Mouse (Mus musculus) CH12.LX (cell line): ENCODE measurements around the gene Dock10. TPM values are rescaled to one million over a fixed set of nuclear protein-coding genes. Genes with fewer than 3 reads are reported as not detected.

Experiments used
- DNase-seq: peaks from one replicate; pipeline ENCODE4 v3.0.0-alpha.2; 2013; ENCODE audit errors: extremely low read depth
- H3K27ac ChIP-seq: 2 replicates; pipeline ENCODE4 v1.5.1; 2012; ENCODE audit warnings: low read depth, mild to moderate bottlenecking, control low read depth, moderate library complexity; ENCODE audit not compliant: insufficient read depth
- H3K27me3 ChIP-seq: replicated peaks from 2 replicates; pipeline ENCODE3; 2012; ENCODE audit warnings: inconsistent platforms
- H3K36me3 ChIP-seq, 2 experiments: replicated peaks in 1 of 2; 2 replicates each; pipeline versions ENCODE3 to v1.6.1; 2012; ENCODE audit warnings: inconsistent platforms in 1 of 2, low read length in 1 of 2, mild to moderate bottlenecking in 1 of 2, mixed read lengths in 1 of 2, moderate library complexity in 1 of 2; ENCODE audit not compliant: control insufficient read depth in 1 of 2, insufficient read depth in 1 of 2
- H3K4me1 ChIP-seq, 2 experiments: 2 replicates each; pipeline ENCODE4 v1.6.1; 2012; ENCODE audit warnings: inconsistent platforms in 1 of 2, moderate library complexity in 1 of 2; ENCODE audit not compliant: insufficient read depth in 2 of 2, control insufficient read depth in 1 of 2
- H3K4me2 ChIP-seq: 2 replicates; pipeline ENCODE4 v1.6.1; 2012; ENCODE audit warnings: low read depth, mild to moderate bottlenecking, control low read depth; ENCODE audit not compliant: poor library complexity, insufficient read depth, severe bottlenecking
- H3K4me3 ChIP-seq, 3 experiments: fragments of 150-350 bp in 1 of 3; sonication (generic) in 1 of 3; replicated peaks in 1 of 3; 2 replicates each; pipeline versions ENCODE3 to v1.5.1; 2011 to 2012; ENCODE audit warnings: low read depth in 2 of 3, low read length in 2 of 3, mild to moderate bottlenecking in 2 of 3, moderate library complexity in 2 of 3, control low read depth in 1 of 3, improper control_type of control experiment in 1 of 3, inconsistent platforms in 1 of 3, mixed read lengths in 1 of 3; ENCODE audit not compliant: poor library complexity in 1 of 3
- H3K79me2 ChIP-seq: replicated peaks from 2 replicates; pipeline ENCODE4 v1.6.1; 2012; ENCODE audit warnings: mild to moderate bottlenecking, moderate library complexity; ENCODE audit not compliant: control insufficient read depth, poor library complexity, insufficient read depth, severe bottlenecking; ENCODE audit errors: extremely low read depth
- H3K9ac ChIP-seq: 2 replicates; pipeline ENCODE4 v1.6.1; 2012; ENCODE audit warnings: low read depth, mild to moderate bottlenecking, control low read depth, moderate library complexity; ENCODE audit not compliant: insufficient read depth
- H3K9me3 ChIP-seq: replicated peaks from 2 replicates; pipeline ENCODE3; 2012; ENCODE audit warnings: low read length, inconsistent platforms, mixed read lengths
- BHLHE40 ChIP-seq: IDR thresholded peaks from 2 replicates; pipeline ENCODE4 v1.6.1; 2011; ENCODE audit warnings: mild to moderate bottlenecking, low read depth, low read length, improper control_type of control experiment
- CHD2 ChIP-seq: IDR thresholded peaks from 2 replicates; pipeline ENCODE4 v1.6.1; 2011; ENCODE audit warnings: low read length, improper control_type of control experiment
- CTCF ChIP-seq, 2 experiments: IDR thresholded peaks in 1 of 2; conservative IDR thresholded peaks in 1 of 2; 2 replicates each; pipeline ENCODE4 v1.5.1; 2011 to 2012; ENCODE audit warnings: low read depth in 2 of 2, low read length in 2 of 2, improper control_type of control experiment in 1 of 2, inconsistent platforms in 1 of 2, mild to moderate bottlenecking in 1 of 2, moderate library complexity in 1 of 2
- E2F4 ChIP-seq: IDR thresholded peaks from 2 replicates; pipeline ENCODE4 v1.6.1; 2011; ENCODE audit warnings: low read depth, low read length, improper control_type of control experiment; ENCODE audit not compliant: insufficient replicate concordance
- ELF1 ChIP-seq: IDR thresholded peaks from 2 replicates; pipeline ENCODE4 v1.6.1; 2014; ENCODE audit warnings: low read depth, mild to moderate bottlenecking, inconsistent platforms, low read length, improper control_type of control experiment
- EP300 ChIP-seq: IDR thresholded peaks from 2 replicates; pipeline ENCODE4 v1.6.1; 2011; ENCODE audit warnings: low read length, improper control_type of control experiment
- ETS1 ChIP-seq: conservative IDR thresholded peaks from 2 replicates; pipeline ENCODE4 v1.6.1; 2012; ENCODE audit warnings: low read depth, mild to moderate bottlenecking, inconsistent platforms, low read length, improper control_type of control experiment, moderate library complexity
- JUN ChIP-seq: IDR thresholded peaks from 2 replicates; pipeline ENCODE4 v1.6.1; 2011; ENCODE audit warnings: low read depth, mild to moderate bottlenecking, low read length, improper control_type of control experiment, moderate library complexity; ENCODE audit not compliant: insufficient read depth
- JUND ChIP-seq: conservative IDR thresholded peaks from 2 replicates; pipeline ENCODE4 v1.6.1; 2011; ENCODE audit warnings: low read depth, low read length, improper control_type of control experiment
- KAT2A ChIP-seq: IDR thresholded peaks from 2 replicates; pipeline ENCODE4 v1.6.1; 2012; ENCODE audit warnings: low read length, improper control_type of control experiment, inconsistent platforms; ENCODE audit not compliant: insufficient replicate concordance
- MAFK ChIP-seq: IDR thresholded peaks from 2 replicates; pipeline ENCODE4 v1.6.1; 2011; ENCODE audit warnings: low read length, improper control_type of control experiment; ENCODE audit not compliant: insufficient replicate concordance
- MAX ChIP-seq: IDR thresholded peaks from 2 replicates; pipeline ENCODE4 v1.6.1; 2011; ENCODE audit warnings: low read length, improper control_type of control experiment
- NELFE ChIP-seq: IDR thresholded peaks from 2 replicates; pipeline ENCODE4 v1.6.1; 2011; ENCODE audit warnings: low read depth, low read length, improper control_type of control experiment
- NRF1 ChIP-seq: IDR thresholded peaks from 2 replicates; pipeline ENCODE4 v1.6.1; 2014; ENCODE audit warnings: low read depth, mild to moderate bottlenecking, inconsistent platforms, low read length, improper control_type of control experiment, moderate library complexity
- POLR2A ChIP-seq: IDR thresholded peaks from 2 replicates; pipeline ENCODE4 v1.6.1; 2011; ENCODE audit warnings: low read depth, mild to moderate bottlenecking, improper control_type of control experiment, low read length
- RCOR1 ChIP-seq: conservative IDR thresholded peaks from 2 replicates; pipeline ENCODE4 v1.6.1; 2012; ENCODE audit warnings: low read depth, mild to moderate bottlenecking, inconsistent platforms, low read length, improper control_type of control experiment
- SMC3 ChIP-seq: IDR thresholded peaks from 2 replicates; pipeline ENCODE4 v1.6.1; 2011; ENCODE audit warnings: low read depth, low read length, improper control_type of control experiment
- TCF12 ChIP-seq: IDR thresholded peaks from 2 replicates; pipeline ENCODE4 v1.6.1; 2014; ENCODE audit warnings: low read depth, mild to moderate bottlenecking, inconsistent platforms, low read length, improper control_type of control experiment
- ZC3H11A ChIP-seq: IDR thresholded peaks from 2 replicates; pipeline ENCODE4 v1.6.1; 2012; ENCODE audit warnings: low read depth, mild to moderate bottlenecking, inconsistent platforms, low read length, improper control_type of control experiment
- ZNF384 ChIP-seq: IDR thresholded peaks from 2 replicates; pipeline ENCODE4 v1.6.1; 2012; ENCODE audit warnings: low read depth, low read length, improper control_type of control experiment, inconsistent platforms
- dilution Hi-C: fragments of 300-500 bp; cut with MboI; formaldehyde crosslinking; loops from 2 replicates; pipeline ENCODE4 v1.14.3; 2020; ENCODE audit warnings: low sequenced_read_pairs; ENCODE audit not compliant: extremely low pct_unique_long_range_greater_than_20kb, extremely low pct_ligation_motif_present
- in situ Hi-C: fragments of 300-500 bp; cut with MboI; formaldehyde crosslinking; loops from 3 replicates; pipeline ENCODE4 v1.14.3; 2019; ENCODE audit warnings: low sequenced_read_pairs, low pct_ligation_motif_present, low pct_unique_long_range_greater_than_20kb, mixed read lengths
- polyA plus RNA-seq: library from polyadenylated mRNA; unstranded; fragments of >175 nt; gene quantifications from 2 replicates; pipeline ENCODE4 v1.2.1, GENCODE M21; 2012; ENCODE audit warnings: low read depth; ENCODE audit not compliant: insufficient read length
- total RNA-seq, 2 experiments: library from RNA; depleted of rRNA; stranded (reverse); fragments of 300-350 nt in 1 of 2; fragments of >200 nt in 1 of 2; gene quantifications; 2 replicates each; pipeline ENCODE4 v1.2.3; 2012 to 2014

Gene Dock10
- total and polyA plus RNA-seq, 3 experiments, result 44.7 to 77.2 (median 62.2) TPM

DNA sequence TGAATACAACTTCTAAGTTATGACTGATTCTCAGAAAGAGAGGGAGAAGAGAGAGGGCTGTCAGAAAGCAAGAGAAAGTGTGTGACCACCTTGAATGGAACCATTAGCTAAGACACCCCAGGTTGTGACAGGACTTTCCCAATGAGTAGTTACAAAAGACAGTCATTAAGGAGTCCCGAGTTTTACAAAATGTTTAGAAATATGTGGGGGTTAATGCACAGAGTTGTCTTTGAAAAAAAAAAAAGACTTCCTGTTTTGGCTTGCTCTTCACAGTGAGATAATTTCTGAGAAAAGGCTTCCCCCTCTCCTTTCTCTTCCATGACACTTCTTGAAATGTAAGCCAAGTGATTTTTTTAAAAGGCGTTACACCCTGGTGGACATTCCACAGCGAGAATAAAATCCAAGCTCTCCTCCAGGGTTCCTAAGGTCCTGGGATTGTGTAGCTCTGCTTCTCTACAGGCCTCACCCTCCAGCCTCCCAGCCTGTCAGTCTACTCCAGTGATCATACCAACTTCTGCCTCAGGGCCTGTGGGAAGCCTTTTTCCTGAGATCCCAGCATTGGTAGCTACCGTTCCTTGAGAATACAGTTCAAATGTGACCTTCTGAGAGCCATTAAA lies 144.8 kb downstream of the Dock10 start:
- peaks cover 5% of the 10 kb centered on the region for H3K79me2 ChIP-seq
- peak overlapping the region; percentile 30; the same call in 1 of the 2 replicates for H3K27ac ChIP-seq
- no peak overlapping the region for H3K4me2 ChIP-seq
- peaks cover 2% of the 10 kb centered on the region for H3K9me3 ChIP-seq
- in situ Hi-C loops, result no loop called here
- H3K4me1 ChIP-seq, result peaks cover 26 to 53% of the 10 kb centered on the region in 2 experiments
- no peak overlapping the region for H3K4me3 ChIP-seq
- H3K27me3 ChIP-seq, result no peaks in the 10 kb centered on the region
- H3K9ac ChIP-seq, result no peak overlapping the region
- no peak for TF ChIP-seq JUN
- TF ChIP-seq E2F4, result no peak
- TF ChIP-seq CTCF (conservative IDR thresholded peaks at IDR 0.05 in 1 of 2, IDR thresholded peaks at IDR 0.05 in 1 of 2; ENCODE audit: low read depth in 2 of 2, low read length in 2 of 2), result no peak
- no peak for TF ChIP-seq SMC3
- no peak; the same call in 1 of the 2 replicates for TF ChIP-seq EP300
- no peak for TF ChIP-seq KAT2A
- no peak for TF ChIP-seq NRF1
- TF ChIP-seq RCOR1, result no peak
- TF ChIP-seq ZNF384, result peak; percentile 87
- TF ChIP-seq ELF1, result no peak
- TF ChIP-seq BHLHE40, result peak; percentile 40; the same call in 1 of the 2 replicates
- no peak for TF ChIP-seq JUND
- TF ChIP-seq MAX, result 0 out of 2 replicates have a peak, but pooled peaks have one; percentile 8
- TF ChIP-seq ZC3H11A, result no peak
- TF ChIP-seq ETS1, result peak; percentile 64
- dilution Hi-C loops, result no loop called here
- peaks cover 28 to 68% of the 10 kb centered on the region in 2 experiments for H3K36me3 ChIP-seq
- DNase-seq, result peak; percentile 39

DNA sequence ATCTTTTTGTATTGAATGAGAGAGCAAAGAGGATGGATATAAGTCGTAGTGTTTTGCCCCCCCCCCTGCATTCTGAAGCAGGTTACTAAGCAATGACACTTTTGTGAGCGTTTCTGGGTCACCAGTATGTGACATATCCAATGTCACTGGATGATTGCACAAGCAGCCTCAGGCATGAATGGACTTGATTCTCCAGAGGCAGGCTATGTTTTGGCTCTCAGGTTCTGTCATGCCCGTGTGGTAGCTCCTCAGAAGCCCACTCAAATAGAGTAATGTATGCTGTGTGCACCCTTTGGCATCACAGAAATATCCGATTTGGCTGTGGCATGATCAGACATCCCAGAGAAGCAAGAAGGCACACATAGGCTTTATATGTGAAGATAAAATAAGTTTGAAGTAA lies 150.8 kb downstream of the Dock10 start:
- H3K27ac ChIP-seq, result no peak overlapping the region
- TF ChIP-seq BHLHE40 (no peak), CHD2 (no peak), ZC3H11A (no peak), NELFE (no peak), TCF12 (no peak), CTCF (conservative IDR thresholded peaks at IDR 0.05 in 1 of 2, IDR thresholded peaks at IDR 0.05 in 1 of 2; ENCODE audit: low read depth in 2 of 2, low read length in 2 of 2) (no peak), MAFK (no peak), POLR2A (no peak), ETS1 (no peak), NRF1 (no peak)
- H3K4me2 ChIP-seq, result no peak overlapping the region
- no peak overlapping the region for H3K9ac ChIP-seq
- in situ Hi-C loops, result no loop called here
- H3K27me3 ChIP-seq, result no peaks in the 10 kb centered on the region
- H3K79me2 ChIP-seq, result peaks cover 2% of the 10 kb centered on the region; the same call in 1 of the 2 replicates
- dilution Hi-C loops, result no loop called here
- H3K9me3 ChIP-seq, result no peaks in the 10 kb centered on the region
- H3K4me3 ChIP-seq, result no peak overlapping the region
- H3K4me1 ChIP-seq, result peaks cover 0 to 16% of the 10 kb centered on the region in 2 experiments; a peak in 1 of 4 replicates
- peaks cover 36 to 78% of the 10 kb centered on the region in 2 experiments for H3K36me3 ChIP-seq
- no peak for DNase-seq
